Mouse (Mus musculus): Measurements from ENCODE around the gene Mtmr3. TPM values are rescaled to one million over a fixed set of nuclear protein-coding genes. Genes with fewer than 3 reads are reported as not detected.
A peak's percentile ranks its signal among the peaks of the same experiment; 100 is the strongest.

Mtmr3 gene
- total and polyA plus RNA-seq, 3 experiments: 31.7 to 46.3 (median 32.5) TPM

GRCm38 (mm10) chr11:4499456-4499855 is 95.2 kb downstream of the Mtmr3 start:
- DNase-seq (ENCODE audit: extremely low read depth): no peak
- Histone ChIP-seq H3K36me3 (replicated peaks in 1 of 2; ENCODE audit: control insufficient read depth in 1 of 2, insufficient read depth in 1 of 2, low read length in 1 of 2) (peaks cover 10 to 74% of the 10 kb centered on the region in 2 experiments), H3K79me2 (replicated peaks; ENCODE audit: control insufficient read depth, extremely low read depth, insufficient read depth, poor library complexity, severe bottlenecking) (no peaks in the 10 kb centered on the region; the same call in 1 of the 2 replicates), H3K4me2 (ENCODE audit: insufficient read depth, low read depth, poor library complexity, severe bottlenecking) (peak overlapping the region; percentile 54; the same call in 1 of the 2 replicates), H3K27ac (ENCODE audit: insufficient read depth, low read depth) (peak overlapping the region; percentile 73), H3K4me3 (replicated peaks in 1 of 3; ENCODE audit: low read depth in 2 of 3, low read length in 2 of 3, poor library complexity in 1 of 3) (no peak overlapping the region), H3K9me3 (replicated peaks; ENCODE audit: low read length) (no peaks in the 10 kb centered on the region), H3K4me1 (ENCODE audit: control insufficient read depth in 1 of 2, insufficient read depth in 2 of 2) (peaks cover 17 to 60% of the 10 kb centered on the region in 2 experiments), H3K9ac (ENCODE audit: insufficient read depth, low read depth) (no peak overlapping the region; the same call in 1 of the 2 replicates), H3K27me3 (replicated peaks) (no peaks in the 10 kb centered on the region)
- in situ Hi-C loops (cut with MboI; ENCODE audit: low pct_ligation_motif_present, low pct_unique_long_range_greater_than_20kb, low sequenced_read_pairs): no loop called here
- no peak for TF ChIP-seq JUND (conservative IDR thresholded peaks at IDR 0.05; ENCODE audit: low read depth, low read length)
- 0 out of 2 replicates have a peak, but pooled peaks have one; percentile 23 for TF ChIP-seq MAX (IDR thresholded peaks at IDR 0.05; ENCODE audit: low read length)
- no peak for TF ChIP-seq RAD21 (IDR thresholded peaks at IDR 0.05; ENCODE audit: low read depth, low read length)
- TF ChIP-seq JUN (IDR thresholded peaks at IDR 0.05; ENCODE audit: insufficient read depth, low read depth, low read length): no peak
- dilution Hi-C loops (cut with MboI; ENCODE audit: extremely low pct_ligation_motif_present, extremely low pct_unique_long_range_greater_than_20kb, low sequenced_read_pairs): no loop called here

GRCm38 (mm10) chr11:4498774-4499173 is 95.9 kb downstream of the Mtmr3 start:
- Histone ChIP-seq H3K79me2 (replicated peaks; ENCODE audit: control insufficient read depth, extremely low read depth, insufficient read depth, poor library complexity, severe bottlenecking) (no peaks in the 10 kb centered on the region; the same call in 1 of the 2 replicates), H3K4me3 (replicated peaks in 1 of 3; ENCODE audit: low read depth in 2 of 3, low read length in 2 of 3, poor library complexity in 1 of 3) (peak overlapping the region in 1 of 3 experiments; percentile 15), H3K27ac (ENCODE audit: insufficient read depth, low read depth) (peak overlapping the region; percentile 85), H3K36me3 (replicated peaks in 1 of 2; ENCODE audit: control insufficient read depth in 1 of 2, insufficient read depth in 1 of 2, low read length in 1 of 2) (peaks cover 7 to 70% of the 10 kb centered on the region in 2 experiments), H3K27me3 (replicated peaks) (no peaks in the 10 kb centered on the region), H3K4me2 (ENCODE audit: insufficient read depth, low read depth, poor library complexity, severe bottlenecking) (peak overlapping the region; percentile 45; the same call in 1 of the 2 replicates), H3K9me3 (replicated peaks; ENCODE audit: low read length) (no peaks in the 10 kb centered on the region), H3K9ac (ENCODE audit: insufficient read depth, low read depth) (peak overlapping the region; percentile 36; the same call in 1 of the 2 replicates), H3K4me1 (ENCODE audit: control insufficient read depth in 1 of 2, insufficient read depth in 2 of 2) (peaks cover 17 to 60% of the 10 kb centered on the region in 2 experiments)
- in situ Hi-C loops (cut with MboI; ENCODE audit: low pct_ligation_motif_present, low pct_unique_long_range_greater_than_20kb, low sequenced_read_pairs) (no loop called here), dilution Hi-C loops (cut with MboI; ENCODE audit: extremely low pct_ligation_motif_present, extremely low pct_unique_long_range_greater_than_20kb, low sequenced_read_pairs) (no loop called here)
- DNase-seq (ENCODE audit: extremely low read depth): peak; percentile 77
- TF ChIP-seq MAFK (IDR thresholded peaks at IDR 0.05; ENCODE audit: insufficient replicate concordance, low read length) (peak; percentile 80), MYC (IDR thresholded peaks at IDR 0.05; ENCODE audit: low read depth, low read length) (peak; percentile 82), CTCF (conservative IDR thresholded peaks at IDR 0.05 in 1 of 2, IDR thresholded peaks at IDR 0.05 in 1 of 2; ENCODE audit: low read depth in 2 of 2, low read length in 2 of 2) (no peak), MXI1 (IDR thresholded peaks at IDR 0.05; ENCODE audit: low read depth, low read length) (peak; percentile 84), CHD1 (IDR thresholded peaks at IDR 0.05; ENCODE audit: low read depth, low read length) (0 out of 2 replicates have a peak, but pooled peaks have one; percentile 56), PAX5 (IDR thresholded peaks at IDR 0.05; ENCODE audit: low read length) (no peak), ZKSCAN1 (IDR thresholded peaks at IDR 0.05; ENCODE audit: borderline replicate concordance, low read depth, low read length) (no peak), MAZ (IDR thresholded peaks at IDR 0.05; ENCODE audit: low read depth, low read length) (peak; percentile 88), TBP (conservative IDR thresholded peaks at IDR 0.05; ENCODE audit: low read depth, low read length) (0 out of 2 replicates have a peak, but pooled peaks have one; percentile 34), SIN3A (IDR thresholded peaks at IDR 0.05; ENCODE audit: low read length) (peak; percentile 94), JUN (IDR thresholded peaks at IDR 0.05; ENCODE audit: insufficient read depth, low read depth, low read length) (0 out of 2 replicates have a peak, but pooled peaks have one; percentile 33), UBTF (IDR thresholded peaks at IDR 0.05; ENCODE audit: low read depth, low read length) (peak; percentile 95), ZNF384 (IDR thresholded peaks at IDR 0.05; ENCODE audit: low read depth, low read length) (peak; percentile 32; the same call in 1 of the 2 replicates), TCF12 (IDR thresholded peaks at IDR 0.05; ENCODE audit: low read depth, low read length) (peak; percentile 94), SMC3 (IDR thresholded peaks at IDR 0.05; ENCODE audit: low read depth, low read length) (peak; percentile 31; the same call in 1 of the 2 replicates), KAT2A (IDR thresholded peaks at IDR 0.05; ENCODE audit: insufficient replicate concordance, low read length) (0 out of 2 replicates have a peak, but pooled peaks have one; percentile 38), ELF1 (IDR thresholded peaks at IDR 0.05; ENCODE audit: low read depth, low read length) (no peak; the same call in 1 of the 2 replicates), USF1 (IDR thresholded peaks at IDR 0.05; ENCODE audit: low read depth, low read length) (no peak), E2F4 (IDR thresholded peaks at IDR 0.05; ENCODE audit: insufficient replicate concordance, low read depth, low read length) (0 out of 2 replicates have a peak, but pooled peaks have one; percentile 40), MEF2A (IDR thresholded peaks at IDR 0.05; ENCODE audit: borderline replicate concordance, low read depth, low read length) (peak; percentile 82; the same call in 1 of the 2 replicates), GABPA (IDR thresholded peaks at IDR 0.05; ENCODE audit: insufficient replicate concordance, low read depth, low read length) (no peak), MAX (IDR thresholded peaks at IDR 0.05; ENCODE audit: low read length) (peak; percentile 74), RCOR1 (conservative IDR thresholded peaks at IDR 0.05; ENCODE audit: low read depth, low read length) (peak; percentile 87), ETS1 (conservative IDR thresholded peaks at IDR 0.05; ENCODE audit: low read depth, low read length) (peak; percentile 86), IRF4 (IDR thresholded peaks at IDR 0.05; ENCODE audit: low read depth, low read length) (peak; percentile 89), NELFE (IDR thresholded peaks at IDR 0.05; ENCODE audit: low read depth, low read length) (peak; percentile 63), EP300 (IDR thresholded peaks at IDR 0.05; ENCODE audit: low read length) (peak; percentile 94), POLR2AphosphoS2 (IDR thresholded peaks at IDR 0.05; ENCODE audit: low read depth, low read length) (0 out of 2 replicates have a peak, but pooled peaks have one; percentile 56), JUND (conservative IDR thresholded peaks at IDR 0.05; ENCODE audit: low read depth, low read length) (peak; percentile 68)

Data from CH12.LX (cell line).